Mouse (Mus musculus) heart, postnatal 0 days (tissue): ENCODE data around the gene Pcmt1.
A peak's percentile ranks its signal among the peaks of the same experiment; 100 is the strongest.

Experiments used
- CTCF ChIP-seq: IDR thresholded peaks from 2 replicates; pipeline ENCODE4 v1.5.1; 2016; ENCODE audit warnings: antibody characterized with exemption, control low read depth, low read depth
- EP300 ChIP-seq: IDR thresholded peaks from 2 replicates; pipeline ENCODE4 v1.6.1; 2016; ENCODE audit warnings: antibody characterized with exemption, low read depth

GRCm38 (mm10) chr10:7600647-7601046 is 80.3 kb downstream of the Pcmt1 start:
- TF ChIP-seq EP300 (no peak), CTCF (peak; percentile 80)
